Mouse (Mus musculus) kidney, postnatal 36 days (tissue): ENCODE measurements around the gene 1810010D01Rik.

Source experiments
- DNase-seq, 2 experiments: peaks; one replicate each; pipeline ENCODE4 v3.0.0; 2021 to 2022; ENCODE audit warnings: mixed read lengths in 2 of 2

1810010D01Rik gene

DNA sequence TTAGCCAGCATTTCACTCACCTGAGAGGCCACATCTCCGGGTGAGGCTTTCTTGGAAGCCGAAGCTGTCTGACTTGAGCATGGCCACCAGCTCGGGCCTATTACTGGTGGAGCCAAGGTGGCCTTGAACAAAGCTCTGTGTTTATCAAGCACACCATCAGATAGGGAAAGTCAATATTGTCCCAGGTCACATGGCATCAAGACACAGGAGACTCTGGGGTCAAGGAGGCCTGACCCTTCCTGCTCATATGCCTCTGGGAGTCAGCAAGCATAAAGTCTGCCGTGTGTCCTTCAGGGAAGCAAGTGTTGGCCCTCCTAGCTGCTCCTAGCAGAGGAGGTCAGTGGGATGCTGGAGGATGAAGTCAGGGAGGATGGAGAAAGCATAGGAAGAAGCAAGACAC lies at the start of gene 1810010D01Rik:
TSS of gene 1810010D01Rik (minus strand) at position 114 of the 400 bp plus-strand sequence.
- no peak for DNase-seq

DNA sequence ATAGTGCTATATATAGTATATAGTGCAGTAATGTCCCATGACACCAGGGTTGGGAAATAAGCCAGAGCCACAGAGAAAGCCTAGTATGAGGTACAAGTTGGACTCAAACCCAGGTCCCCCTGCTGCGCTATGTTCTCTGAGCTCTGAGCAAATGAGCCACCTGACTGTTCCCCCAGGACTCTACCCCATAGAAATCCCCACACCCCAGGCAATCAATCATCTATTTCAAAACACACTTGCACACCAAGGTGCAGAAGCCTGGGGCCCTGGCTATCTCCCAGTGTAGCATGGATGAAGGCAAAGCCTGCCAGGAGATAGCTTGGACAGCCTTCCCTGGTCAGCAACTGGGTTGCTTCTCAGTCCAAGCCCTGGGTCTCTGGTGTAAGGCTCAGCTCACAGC lies 48.2 kb upstream of the 1810010D01Rik start:
- no peak for DNase-seq

DNA sequence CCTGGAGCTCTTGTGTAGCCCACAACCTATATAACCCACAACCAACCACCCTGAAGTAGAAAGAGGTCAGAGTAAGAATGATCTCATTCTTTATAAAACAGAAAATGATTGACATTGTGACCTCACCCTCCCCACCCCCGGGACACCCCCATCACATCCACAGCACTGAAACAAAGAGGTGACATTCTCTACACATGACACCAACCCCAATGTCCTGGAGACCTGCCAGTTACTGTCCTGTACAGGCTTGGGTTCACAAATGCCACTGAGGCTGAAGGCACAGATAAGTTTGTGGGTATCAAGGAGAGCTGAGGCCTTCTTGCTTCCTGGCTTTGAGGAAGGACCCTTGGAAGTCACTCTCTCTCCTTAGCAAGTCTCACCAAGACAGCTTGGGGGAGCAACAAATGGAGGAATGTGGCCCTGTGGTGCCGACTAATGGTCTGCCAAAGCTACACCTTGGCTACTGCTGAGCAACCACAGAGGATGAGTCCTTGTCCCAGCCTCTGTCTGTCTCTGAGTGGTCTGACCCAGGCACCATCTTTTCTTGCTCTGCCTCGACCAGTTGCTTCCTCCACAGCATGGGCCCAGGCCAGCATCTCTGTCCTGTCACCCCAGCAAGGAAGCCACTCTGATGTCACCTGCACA lies 46.2 kb upstream of the 1810010D01Rik start:
- DNase-seq = no peak

DNA sequence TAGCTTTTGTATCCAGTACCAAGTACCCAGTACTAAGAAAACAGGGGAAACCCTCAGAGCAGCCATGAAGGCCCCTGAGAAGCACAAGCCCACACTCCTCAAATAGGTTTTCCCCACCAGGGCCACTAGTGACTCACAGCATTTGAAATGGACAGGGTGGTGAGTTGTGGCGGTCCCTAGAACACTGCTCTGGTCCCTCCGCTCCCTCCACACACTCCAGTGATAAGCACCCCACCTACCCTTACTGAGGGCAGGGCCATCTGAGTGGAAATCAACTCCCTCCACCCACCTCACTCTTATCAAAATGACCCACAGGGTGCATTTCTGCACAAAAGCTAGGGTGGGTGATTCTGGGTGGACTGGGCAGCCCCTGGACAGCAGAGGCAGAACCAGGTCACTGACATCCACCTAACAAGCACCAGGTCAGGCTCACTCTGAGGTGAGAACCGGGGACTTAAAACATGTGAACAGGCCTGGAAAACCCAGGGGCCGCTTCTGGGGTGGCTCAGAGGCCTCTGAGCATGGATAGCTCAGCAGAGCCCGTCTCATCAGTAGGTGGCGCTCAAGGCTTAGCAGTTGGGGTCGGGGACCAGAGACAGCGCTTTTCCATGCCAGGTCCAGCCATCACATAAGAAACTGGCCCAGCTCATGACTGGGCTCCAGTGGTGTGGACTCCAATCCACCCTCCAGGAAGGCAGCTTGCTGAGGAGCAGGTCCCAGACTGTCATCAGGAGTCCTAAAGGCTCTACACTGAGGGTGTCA lies 45.0 kb upstream of the 1810010D01Rik start:
- DNase-seq = peak; percentile 60 to 92

DNA sequence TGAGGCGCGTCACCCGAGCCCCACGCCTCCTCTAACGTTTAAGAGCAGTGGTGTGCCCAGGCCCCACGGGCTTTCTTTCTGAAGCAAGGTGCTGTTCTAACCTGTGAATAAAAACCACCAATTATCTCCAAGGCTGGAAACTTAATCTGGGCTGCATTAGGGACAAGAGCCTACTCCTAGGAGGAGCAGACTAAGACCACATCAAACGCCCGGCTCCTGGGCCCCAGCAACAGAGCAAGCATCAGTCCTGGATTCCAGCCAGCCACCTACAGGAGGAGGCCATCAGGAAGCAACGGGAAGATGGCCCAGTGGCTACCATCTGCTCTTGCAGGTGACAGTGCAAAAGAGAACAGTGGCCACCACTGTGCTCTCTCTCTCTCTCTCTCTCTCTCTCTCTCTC lies 42.3 kb upstream of the 1810010D01Rik start:
- no peak for DNase-seq

DNA sequence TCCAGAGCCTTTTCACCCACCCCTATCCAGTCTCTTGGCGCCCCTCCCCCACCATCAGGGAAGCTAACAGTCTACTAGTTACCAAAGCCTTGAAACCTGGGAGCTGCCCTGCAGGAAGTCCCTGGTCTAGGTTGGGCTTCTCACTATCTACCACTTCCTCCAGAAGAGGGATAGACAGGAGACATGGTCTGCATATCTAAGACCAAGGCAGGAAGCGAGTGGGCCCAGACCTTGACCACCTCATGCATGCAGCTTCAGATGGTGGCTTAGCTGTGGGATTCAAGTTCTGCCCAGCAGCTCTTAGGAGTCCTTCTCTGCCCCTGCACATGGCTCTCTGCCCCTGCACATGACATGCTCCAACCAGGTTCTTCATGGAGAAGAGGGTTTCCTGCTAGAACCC lies 41.0 kb upstream of the 1810010D01Rik start:
- no peak for DNase-seq

DNA sequence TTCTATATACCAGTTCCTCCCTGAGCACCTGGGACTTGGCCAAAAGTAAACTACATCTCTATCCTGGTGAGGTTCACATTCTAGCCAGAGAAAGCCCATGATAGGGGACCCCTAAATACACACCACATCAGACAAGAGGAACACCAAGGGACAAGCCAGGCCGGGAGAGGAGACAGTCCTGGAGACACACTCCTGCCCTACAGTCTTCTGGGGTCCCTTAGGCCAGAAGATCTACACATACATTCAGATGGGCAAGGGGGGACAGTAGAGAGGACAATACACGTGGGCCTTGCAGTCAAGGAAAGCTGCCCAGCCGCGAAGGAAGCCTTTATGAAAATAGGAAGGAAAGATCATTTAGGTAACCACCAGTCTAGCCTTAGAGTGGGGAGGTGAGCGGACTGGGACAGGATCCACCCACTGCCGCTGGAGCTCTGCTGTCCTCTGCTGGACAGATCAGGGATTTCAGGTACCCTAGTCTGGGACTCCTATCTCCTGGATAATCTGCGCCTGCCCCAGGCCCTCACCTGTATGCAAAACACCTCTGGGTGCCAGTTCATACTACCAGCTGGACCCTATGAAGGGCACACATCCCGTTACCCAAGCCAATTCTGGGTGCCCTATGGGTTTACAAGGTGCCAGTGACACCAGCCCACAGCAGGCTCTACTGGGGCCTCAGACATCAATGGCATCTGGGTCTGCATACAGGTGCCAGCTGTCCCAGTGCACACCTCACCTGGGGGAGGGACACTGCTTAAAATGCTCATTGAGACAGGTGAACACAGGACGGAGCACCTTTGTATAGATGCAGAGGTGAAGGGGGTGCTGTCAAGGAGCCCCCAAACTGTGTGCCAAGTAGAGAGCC lies 35.2 kb upstream of the 1810010D01Rik start:
- peak; percentile 87 to 94 for DNase-seq

DNA sequence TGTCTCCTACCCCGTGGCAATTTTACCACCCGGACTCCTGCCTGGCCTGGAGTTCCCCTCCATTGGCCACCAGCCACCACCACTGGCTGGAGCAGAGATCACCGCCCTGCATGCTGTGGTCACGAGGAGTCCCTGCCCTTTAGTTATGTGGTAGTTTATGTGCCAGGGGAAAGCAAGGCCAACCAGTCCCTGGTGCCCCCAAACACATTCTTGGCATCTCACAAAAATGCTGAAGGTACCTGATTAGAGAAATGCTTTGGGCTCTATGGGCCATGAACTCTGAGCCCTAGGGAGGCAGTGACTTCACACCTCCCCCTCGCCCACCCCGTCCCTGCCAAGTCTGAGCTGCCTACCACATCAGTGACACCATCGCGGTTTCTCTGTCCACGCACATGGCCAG lies 34.1 kb upstream of the 1810010D01Rik start:
- peak; percentile 91 to 93 for DNase-seq

DNA sequence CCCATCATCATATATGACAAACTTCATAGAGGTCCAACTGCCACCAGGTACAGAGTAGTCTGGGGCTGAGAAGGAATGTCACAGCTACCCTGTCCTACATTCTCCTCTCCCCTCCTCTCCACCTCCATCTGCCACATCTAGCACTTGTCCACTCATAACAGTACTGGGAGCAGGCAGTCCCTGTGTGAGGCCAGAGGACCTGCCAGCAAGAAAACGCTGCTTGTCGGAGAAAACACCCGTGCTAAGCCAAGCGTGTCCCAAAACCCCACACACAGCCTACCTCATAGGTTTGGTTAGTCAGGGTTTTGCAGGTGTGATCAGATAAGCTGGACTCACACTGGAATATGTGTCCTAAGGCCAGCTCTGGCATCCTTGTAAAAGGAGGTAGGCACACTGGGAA lies 33.0 kb upstream of the 1810010D01Rik start:
- DNase-seq = no peak

DNA sequence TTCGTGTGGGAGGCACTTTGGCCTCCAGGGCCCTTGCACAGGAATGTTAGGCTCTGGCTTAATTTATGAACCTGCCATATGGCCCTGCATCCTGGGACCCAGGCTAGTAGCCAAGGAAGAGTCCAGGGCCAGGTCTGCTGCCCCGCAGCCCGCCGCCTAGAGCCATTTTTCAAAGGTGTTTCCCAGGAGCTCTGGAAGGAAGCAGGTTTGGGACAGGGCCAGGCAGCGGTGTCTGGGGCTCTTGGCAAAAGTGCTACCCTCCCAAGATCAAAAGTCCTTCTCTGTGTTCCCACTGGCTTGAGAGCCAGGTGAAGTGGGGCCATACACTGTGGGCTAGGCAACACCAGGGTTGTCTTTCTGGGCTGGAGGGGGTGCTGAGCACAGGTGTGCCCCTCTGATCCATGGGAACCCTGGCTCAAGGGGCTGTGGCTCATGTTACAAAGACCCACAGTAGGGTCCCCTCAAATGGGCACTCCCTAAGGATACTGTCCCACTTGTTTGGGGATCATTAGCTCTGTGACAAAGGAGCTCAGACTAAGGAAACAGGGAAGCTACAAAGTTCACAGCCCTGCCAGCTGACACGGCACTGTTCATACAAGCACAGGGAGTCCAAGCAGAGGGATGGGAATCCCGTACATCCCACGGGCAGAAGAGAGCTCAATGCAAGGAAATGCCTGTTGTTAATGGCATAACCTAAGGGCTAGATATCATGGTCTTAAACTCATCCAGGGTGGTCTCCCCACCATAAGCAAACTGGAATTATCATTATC lies 32.0 kb upstream of the 1810010D01Rik start:
- peak; percentile 80 to 83 for DNase-seq

DNA sequence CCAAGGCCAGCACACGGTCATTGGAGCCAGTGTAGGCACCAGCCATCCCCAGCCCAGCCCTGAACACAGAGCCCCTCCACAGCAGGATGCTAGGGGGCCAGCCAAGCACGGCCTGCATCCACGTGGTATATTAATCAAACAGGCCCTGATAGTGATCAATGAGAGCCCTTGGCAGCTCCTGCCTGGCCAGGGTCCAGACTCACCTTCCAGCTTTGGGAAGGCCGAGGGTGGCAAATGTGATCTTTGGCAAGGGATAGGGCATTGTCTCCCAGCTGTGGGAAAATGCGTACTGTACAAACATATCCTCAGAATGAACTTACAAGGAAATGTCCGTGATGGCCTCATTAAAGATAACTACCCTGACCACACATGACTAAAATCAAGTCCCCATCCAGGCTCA lies 31.2 kb upstream of the 1810010D01Rik start:
- DNase-seq = peak in 1 of 2 experiments; percentile 62

DNA sequence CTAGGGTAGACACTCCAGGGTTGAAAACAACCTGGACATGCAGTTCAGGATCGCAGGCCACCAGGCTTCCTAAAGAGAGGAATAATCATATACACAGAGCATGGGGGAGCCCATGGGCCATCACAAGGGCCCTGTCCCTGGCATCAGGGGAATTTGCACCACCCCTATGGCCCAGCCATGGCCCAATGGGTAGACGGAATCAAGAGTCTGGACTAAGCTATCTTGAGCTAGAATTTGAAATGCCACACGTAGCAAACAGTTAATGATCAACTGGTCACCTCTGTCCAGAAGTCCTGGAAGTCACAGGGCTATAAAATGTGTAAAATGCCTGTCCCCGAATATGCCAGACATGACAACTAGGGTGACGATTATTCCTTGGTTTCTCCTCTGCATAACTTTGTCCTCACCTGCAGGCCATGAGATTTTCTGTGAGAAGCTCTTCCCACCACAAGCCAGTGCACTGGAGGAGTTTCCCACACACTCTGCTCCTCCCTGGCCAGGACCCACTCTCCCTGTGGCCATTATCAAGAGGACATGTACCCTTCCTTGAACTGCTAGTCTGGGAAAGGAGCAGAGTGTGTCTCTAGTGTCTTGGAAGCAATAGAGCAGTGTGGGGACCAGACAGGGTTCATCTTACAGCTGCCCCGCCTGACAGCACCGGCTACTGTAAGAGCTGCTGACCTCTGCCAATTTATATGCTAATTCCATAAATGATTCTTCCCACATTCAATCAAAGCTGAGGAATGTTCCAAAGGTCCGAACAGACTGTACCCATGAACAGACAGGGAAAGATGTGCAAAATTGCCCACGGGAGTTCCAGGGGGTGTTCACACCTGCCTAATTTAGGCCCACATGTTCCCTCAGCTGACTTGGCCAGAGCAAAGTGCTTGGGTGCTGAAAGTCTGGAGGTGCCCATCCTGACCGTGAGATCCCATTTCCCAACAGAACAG lies 27.2 kb upstream of the 1810010D01Rik start:
- DNase-seq = peak; percentile 71 to 84

DNA sequence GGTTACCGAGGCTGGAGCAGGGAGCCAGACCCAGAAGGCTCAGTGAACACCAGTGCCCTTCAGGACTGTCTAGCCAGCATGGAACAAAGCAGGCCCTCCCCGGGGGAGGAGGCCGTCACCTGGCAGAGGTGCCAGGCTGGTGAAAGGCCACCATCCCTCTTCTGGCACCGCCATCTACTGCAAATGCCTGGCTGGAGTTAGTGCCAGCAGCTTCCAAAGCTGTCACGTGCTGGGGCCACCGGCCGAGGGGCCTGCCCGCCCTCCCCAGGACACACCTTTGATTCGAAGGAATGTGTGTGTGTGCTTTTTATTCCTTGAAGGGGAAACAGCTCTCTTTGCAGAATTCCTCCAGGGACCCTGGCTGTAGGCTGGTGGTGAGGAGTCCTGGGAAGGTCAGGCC lies 23.7 kb upstream of the 1810010D01Rik start:
- peak; percentile 92 to 96 for DNase-seq

DNA sequence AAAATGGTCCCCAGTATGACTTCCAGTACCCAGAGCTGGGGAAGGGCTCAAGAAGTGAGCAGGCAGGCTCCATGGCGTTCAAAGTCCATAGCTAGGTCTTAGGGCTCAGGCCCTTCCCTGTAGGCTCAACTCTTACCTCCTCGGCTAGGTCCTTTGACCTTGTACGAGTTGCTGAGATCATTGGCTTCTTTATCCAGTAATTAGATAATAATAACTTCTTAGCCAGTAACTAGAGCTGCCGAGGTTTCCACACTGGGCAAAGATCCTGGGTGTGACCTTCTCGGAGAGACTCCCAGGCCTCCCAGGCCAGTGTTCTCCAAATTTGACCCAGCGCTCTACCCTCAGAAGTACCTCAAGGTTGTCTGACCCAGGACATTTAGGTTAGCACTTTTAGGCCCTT lies 18.7 kb upstream of the 1810010D01Rik start:
- DNase-seq = peak; percentile 51 to 53

DNA sequence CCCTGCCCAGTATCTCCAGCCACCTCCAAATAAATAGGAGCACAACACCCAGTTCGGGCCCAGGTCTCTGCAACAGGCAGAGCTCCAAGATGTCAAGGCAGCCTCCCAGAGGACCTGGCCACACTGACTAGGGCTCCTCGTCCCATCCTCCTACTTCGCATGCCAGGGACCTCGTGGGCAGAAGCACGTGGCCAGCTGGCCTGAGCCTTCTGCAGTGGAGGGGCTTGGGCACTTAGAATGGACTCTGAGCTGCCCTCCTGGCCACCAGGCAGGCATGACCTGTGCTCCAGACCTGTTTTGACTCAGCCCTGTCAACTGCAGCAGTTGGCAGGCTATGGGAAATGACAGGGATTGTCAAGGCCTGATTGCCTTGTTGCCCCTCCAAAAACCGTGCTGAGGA lies 17.7 kb upstream of the 1810010D01Rik start:
- peak; percentile 86 to 88 for DNase-seq

DNA sequence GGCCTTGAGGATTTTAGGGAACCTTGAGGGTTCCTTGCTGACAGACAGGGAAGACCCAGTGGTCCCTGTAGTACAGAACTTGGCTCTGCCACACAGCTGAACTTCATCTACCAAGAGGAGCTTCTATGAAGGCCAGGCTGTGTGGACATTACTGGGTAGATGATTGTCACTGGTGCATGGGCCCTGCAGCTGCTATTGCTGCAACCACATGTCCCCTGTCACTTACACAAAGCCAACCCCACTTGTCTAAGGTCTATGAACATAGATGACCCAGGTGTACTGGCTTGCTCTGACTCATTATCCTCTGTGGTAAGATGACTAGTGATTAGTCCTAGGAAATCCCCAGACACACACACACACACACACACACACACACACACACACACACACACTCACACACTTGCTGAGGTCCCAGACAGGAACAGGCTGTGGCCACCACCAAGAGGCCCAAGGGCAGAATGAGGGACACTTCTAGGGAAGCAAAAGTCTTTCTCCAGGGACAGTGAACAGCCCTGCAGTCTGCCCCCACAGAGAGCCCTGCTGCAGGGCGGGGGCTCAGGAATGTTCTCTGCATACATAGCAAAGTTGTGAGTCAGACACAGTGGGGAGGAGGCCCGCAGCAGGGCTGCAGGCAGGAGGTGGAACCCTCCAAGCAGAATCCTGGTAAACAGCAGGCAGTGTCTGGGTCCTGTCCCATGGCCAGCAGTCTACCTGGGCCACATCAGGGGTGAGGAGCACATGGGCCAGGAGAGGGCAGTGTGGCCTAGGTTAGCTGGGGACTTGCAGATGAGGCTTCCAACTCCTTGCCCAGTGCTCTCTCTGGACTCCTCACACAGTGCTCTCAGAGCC lies 14.1 kb upstream of the 1810010D01Rik start:
- peak; percentile 75 to 80 for DNase-seq

DNA sequence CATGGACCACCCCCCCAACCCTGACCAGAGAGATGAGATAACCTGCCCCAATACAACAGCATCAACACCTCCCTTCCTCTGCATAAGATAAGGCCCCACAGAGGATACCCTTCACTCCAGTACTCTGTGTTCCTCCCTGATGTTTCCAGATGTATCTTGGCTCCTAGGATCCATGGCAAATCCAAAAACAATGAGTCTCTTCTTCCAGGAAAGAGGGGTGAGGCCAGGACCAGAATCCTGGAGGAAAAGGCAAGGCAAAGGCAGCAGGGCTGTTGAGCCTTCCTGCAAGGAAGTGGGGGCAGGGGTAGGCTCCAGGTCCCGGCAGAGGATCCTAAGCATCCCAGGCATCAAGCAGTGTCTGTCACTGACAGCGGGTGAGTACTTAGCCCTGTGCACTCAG lies 13.4 kb upstream of the 1810010D01Rik start:
- no peak for DNase-seq

DNA sequence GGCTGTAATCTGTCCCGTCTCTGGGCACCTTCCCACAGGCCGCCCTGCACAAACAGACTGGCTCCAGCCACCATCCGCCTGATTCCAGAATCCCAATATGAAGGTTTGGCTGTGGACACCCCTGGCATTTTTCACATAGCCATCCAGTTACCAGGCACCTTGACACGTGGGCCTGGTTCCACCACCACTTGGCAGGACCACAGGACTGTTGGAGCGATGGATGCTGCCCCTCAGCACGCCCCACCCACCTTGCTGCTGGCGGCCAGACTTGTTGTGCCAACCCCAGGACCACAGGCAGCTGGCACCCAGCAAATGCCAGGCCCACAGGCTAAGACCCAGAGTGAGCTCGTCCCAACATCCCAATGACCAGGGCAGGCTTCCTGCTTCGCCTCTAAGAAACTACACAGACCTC lies 11.5 kb upstream of the 1810010D01Rik start:
- DNase-seq = peak; percentile 42 to 56

DNA sequence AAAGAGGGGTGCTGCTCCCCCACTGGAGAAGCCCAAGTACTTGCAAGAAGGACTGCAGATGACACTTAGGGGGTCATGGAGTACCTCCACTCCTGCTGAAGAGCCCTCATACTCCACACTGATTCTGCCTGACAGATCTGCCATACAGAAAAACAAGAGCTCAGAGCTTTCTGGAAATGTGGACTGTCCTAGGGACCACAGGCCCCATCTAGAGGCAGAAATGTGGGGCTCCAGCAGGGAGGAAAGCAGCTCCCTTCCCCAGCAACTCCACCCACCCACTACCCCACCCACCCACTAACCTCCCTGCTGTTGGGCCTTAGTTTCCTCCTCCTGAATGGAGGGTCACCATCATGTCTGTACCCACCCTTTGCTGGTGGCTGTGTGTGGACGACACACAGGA lies 8.7 kb upstream of the 1810010D01Rik start:
- peak in 1 of 2 experiments; percentile 51 for DNase-seq

DNA sequence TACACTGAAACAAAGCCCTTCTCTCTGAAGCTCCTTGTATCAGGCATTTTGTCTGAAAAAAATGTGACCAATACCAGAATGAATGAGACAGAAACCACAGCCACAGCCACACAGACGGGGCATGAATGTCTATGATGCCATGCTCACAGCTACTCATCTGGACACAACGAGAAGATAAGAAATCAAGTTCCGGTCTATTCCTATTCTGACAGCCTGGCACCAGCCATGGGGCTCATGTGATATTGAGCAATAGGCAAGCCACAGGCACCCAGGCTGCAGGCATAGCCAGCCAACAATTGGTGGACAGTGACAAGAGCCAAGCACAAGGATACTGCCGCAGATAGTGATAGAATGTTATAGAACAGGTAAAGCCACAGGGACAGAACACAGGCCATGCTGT lies 7.6 kb upstream of the 1810010D01Rik start:
- DNase-seq = no peak
